Comparison of ENCODE assay signal across 11 mouse cellular contexts in genomic region chr5:54290372-54291080, GRCm38 (mm10).
DNase-seq lines count a peak whose midpoint lies in the region; ATAC-seq and TF ChIP-seq lines count a peak whose summit lies in the region.
"Had no signal": no experiment of that assay in that cellular context is flagged by ENCODE, and none has a peak within 500 bp of the region (broad histone marks: within the 10 kb centered on the region; RNA-seq: fewer than 3 reads in every experiment).

No protein-coding gene starts in this region.

- no peaks in the 10 kb centered on the region for H3K27me3 ChIP-seq in hindbrain, embryonic 11.5 days (ENCODE audit: control insufficient read depth, insufficient read depth, low read length)
- H3K27me3 ChIP-seq in hindbrain, embryonic 10.5 days (ENCODE audit: insufficient read depth, poor library complexity, severe bottlenecking), result no peaks in the 10 kb centered on the region
- H3K27me3 ChIP-seq in embryonic facial prominence, embryonic 11.5 days (ENCODE audit: control insufficient read depth, insufficient read depth, low read length), result no peaks in the 10 kb centered on the region
- H3K27me3 ChIP-seq: forebrain, embryonic 13.5 days; limb, embryonic 12.5 days had no signal

- TF ChIP-seq CTCF in brain, embryonic 14.5 days (IDR thresholded peaks at IDR 0.05; ENCODE audit: borderline replicate concordance, extremely low read depth, insufficient read depth, insufficient read length), result no peak

- TF ChIP-seq POLR2A in brain, embryonic 14.5 days (IDR thresholded peaks at IDR 0.05; ENCODE audit: borderline replicate concordance, extremely low read depth, insufficient read depth, insufficient read length, poor library complexity, severe bottlenecking), result no peak

- no peak overlapping the region for H3K4me3 ChIP-seq in hindbrain, embryonic 11.5 days (ENCODE audit: low read depth, low read length)
- no peak overlapping the region for H3K4me3 ChIP-seq in hindbrain, embryonic 10.5 days
- no peak overlapping the region for H3K4me3 ChIP-seq in embryonic facial prominence, embryonic 11.5 days (ENCODE audit: low read depth, low read length)
- H3K4me3 ChIP-seq: forebrain, embryonic 13.5 days; limb, embryonic 12.5 days had no signal

- 55% methylated on average over 12 of the region's 12 CpGs for WGBS in hindbrain, embryonic 11.5 days
- 74% methylated on average over 12 of the region's 12 CpGs for WGBS in hindbrain, embryonic 10.5 days
- WGBS in embryonic facial prominence, embryonic 11.5 days, result 48% methylated on average over 12 of the region's 12 CpGs

- H3K4me2 ChIP-seq in hindbrain, embryonic 11.5 days (replicated peaks; ENCODE audit: low read depth, low read length), result no peak overlapping the region
- H3K4me2 ChIP-seq in embryonic facial prominence, embryonic 11.5 days (ENCODE audit: low read depth, low read length), result no peak overlapping the region
- H3K4me2 ChIP-seq: forebrain, embryonic 13.5 days; limb, embryonic 12.5 days had no signal

- H3K36me3 ChIP-seq in hindbrain, embryonic 11.5 days (ENCODE audit: control insufficient read depth, insufficient read depth, low read length), result no peaks in the 10 kb centered on the region
- no peaks in the 10 kb centered on the region for H3K36me3 ChIP-seq in hindbrain, embryonic 10.5 days
- H3K36me3 ChIP-seq in embryonic facial prominence, embryonic 11.5 days (replicated peaks; ENCODE audit: control insufficient read depth, insufficient read depth, low read depth, low read length), result no peaks in the 10 kb centered on the region
- H3K36me3 ChIP-seq: limb, embryonic 12.5 days had no signal

- DNase-seq in hindbrain, embryonic 11.5 days (ENCODE audit: low spot score), result peak; percentile 14
- no peak for DNase-seq in hindbrain, embryonic 10.5 days (ENCODE audit: low spot score)
- peak; percentile 46 for DNase-seq in brain, embryonic 14.5 days (ENCODE audit: low read depth)
- DNase-seq in embryonic facial prominence, embryonic 11.5 days (ENCODE audit: low spot score), result peak; percentile 26
- peak; percentile 29 for DNase-seq in kidney, postnatal 14 days
- DNase-seq in gastrocnemius, postnatal 25 days, result no peak
- DNase-seq in frontal cortex, postnatal 36 days (ENCODE audit: low spot score in 2 of 2), result no peak
- DNase-seq: cerebellum, postnatal 36 days had no signal

- no peaks in the 10 kb centered on the region for H3K4me1 ChIP-seq in hindbrain, embryonic 11.5 days (replicated peaks; ENCODE audit: control insufficient read depth, insufficient read depth, low read length)
- no peaks in the 10 kb centered on the region for H3K4me1 ChIP-seq in hindbrain, embryonic 10.5 days (replicated peaks)
- no peaks in the 10 kb centered on the region for H3K4me1 ChIP-seq in embryonic facial prominence, embryonic 11.5 days (ENCODE audit: control insufficient read depth, insufficient read depth, low read length)
- H3K4me1 ChIP-seq: forebrain, embryonic 13.5 days; limb, embryonic 12.5 days had no signal

- no peaks in the 10 kb centered on the region for H3K9me3 ChIP-seq in hindbrain, embryonic 11.5 days (ENCODE audit: control insufficient read depth, low read length)
- no peaks in the 10 kb centered on the region for H3K9me3 ChIP-seq in hindbrain, embryonic 10.5 days
- no peaks in the 10 kb centered on the region for H3K9me3 ChIP-seq in embryonic facial prominence, embryonic 11.5 days (replicated peaks; ENCODE audit: control insufficient read depth, low read length)
- H3K9me3 ChIP-seq: forebrain, embryonic 13.5 days; limb, embryonic 12.5 days had no signal

- ATAC-seq in hindbrain, embryonic 11.5 days (ENCODE audit: low FRiP score), result peak; percentile 45; the same call in 1 of the 2 replicates
- ATAC-seq in embryonic facial prominence, embryonic 11.5 days (replicated peaks; ENCODE audit: insufficient number of reproducible peaks, low FRiP score, low TSS enrichment, low read depth), result no peak
- ATAC-seq in granulocyte monocyte progenitor cell, adult 5-6 weeks (replicated peaks; ENCODE audit: poor library complexity, severe bottlenecking), result no peak
- ATAC-seq: forebrain, embryonic 13.5 days had no signal

- no peak overlapping the region for H3K27ac ChIP-seq in hindbrain, embryonic 11.5 days (ENCODE audit: low read depth, low read length)
- no peak overlapping the region for H3K27ac ChIP-seq in hindbrain, embryonic 10.5 days
- no peak overlapping the region for H3K27ac ChIP-seq in embryonic facial prominence, embryonic 11.5 days (replicated peaks; ENCODE audit: low read depth, low read length)
- H3K27ac ChIP-seq: forebrain, embryonic 13.5 days; limb, embryonic 12.5 days had no signal

- no peak overlapping the region for H3K9ac ChIP-seq in hindbrain, embryonic 11.5 days (ENCODE audit: low read depth, low read length)
- H3K9ac ChIP-seq in embryonic facial prominence, embryonic 11.5 days (replicated peaks; ENCODE audit: low read length), result no peak overlapping the region
- H3K9ac ChIP-seq: forebrain, embryonic 13.5 days; limb, embryonic 12.5 days had no signal

Comparison
In these comparisons a context has a peak if more than half of its experiments do, and no peak if none do; other contexts are left out.
1. DNase-seq: peak in hindbrain, embryonic 11.5 days (single experiment), brain, embryonic 14.5 days (single experiment), embryonic facial prominence, embryonic 11.5 days (single experiment) and kidney, postnatal 14 days (single experiment); none in hindbrain, embryonic 10.5 days (single experiment), gastrocnemius, postnatal 25 days (single experiment) and frontal cortex, postnatal 36 days (0 of 2).